Comparison of ENCODE assay signal across 26 mouse cellular contexts in the genomic region with DNA sequence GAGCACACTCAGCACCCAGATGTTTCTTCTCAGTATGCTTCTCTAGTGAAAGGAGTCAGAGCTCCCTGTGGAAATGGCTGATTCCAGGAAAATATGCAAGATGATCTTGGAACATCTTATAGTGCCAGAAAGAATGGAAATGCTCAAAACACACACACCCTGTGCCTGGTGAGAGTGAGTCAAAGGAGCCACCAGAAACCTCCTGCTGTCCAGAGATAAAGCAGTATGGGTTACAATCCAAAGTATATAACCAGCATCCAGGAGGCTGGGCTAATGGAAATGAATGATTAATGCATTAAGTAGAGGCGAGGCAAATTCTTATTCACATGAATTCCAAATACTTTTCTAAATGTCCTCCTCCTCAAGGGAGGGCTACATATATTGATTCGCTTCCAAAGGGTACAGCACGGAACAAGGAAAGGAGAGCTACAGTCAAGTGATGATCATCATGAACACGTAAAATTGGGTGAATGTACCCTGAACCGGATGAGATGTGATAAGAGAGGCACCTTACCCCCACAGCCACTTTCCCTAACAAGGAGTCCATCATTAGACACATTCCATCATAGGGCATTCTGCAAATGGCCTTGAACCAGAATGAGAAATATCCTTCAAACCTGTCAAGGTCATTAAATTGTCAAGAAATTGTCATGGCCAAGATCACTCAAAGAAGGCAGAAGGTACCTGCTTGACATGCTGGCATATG.
DNase-seq lines count a peak whose midpoint lies in the region; ATAC-seq and TF ChIP-seq lines count a peak whose summit lies in the region.
"Had no signal": no experiment of that assay in that cellular context is flagged by ENCODE, and none has a peak within 500 bp of the region (broad histone marks: within the 10 kb centered on the region; RNA-seq: fewer than 3 reads in every experiment).

No protein-coding gene starts in this region.

- H3K27me3 ChIP-seq in heart, postnatal 0 days (ENCODE audit: control insufficient read depth, insufficient read depth, low read length), result no peaks in the 10 kb centered on the region
- no peaks in the 10 kb centered on the region for H3K27me3 ChIP-seq in liver, embryonic 13.5 days
- H3K27me3 ChIP-seq: megakaryocyte, embryonic 14.5 days; Patski had no signal

- intact Hi-C loops in heart, postnatal 25 days (cut with DNase I), result no loop called here

- no peaks in the 10 kb centered on the region for H3K9me3 ChIP-seq in heart, postnatal 0 days (replicated peaks; ENCODE audit: control insufficient read depth, low read length)
- no peaks in the 10 kb centered on the region for H3K9me3 ChIP-seq in liver, embryonic 13.5 days (replicated peaks)
- H3K9me3 ChIP-seq: embryonic facial prominence, embryonic 12.5 days; heart, embryonic 10.5 days; megakaryocyte, embryonic 14.5 days; midbrain, embryonic 15.5 days; neural tube, embryonic 13.5 days had no signal

- no peaks in the 10 kb centered on the region for H3K36me3 ChIP-seq in heart, postnatal 0 days (replicated peaks; ENCODE audit: control insufficient read depth, insufficient read depth, low read length)
- no peaks in the 10 kb centered on the region for H3K36me3 ChIP-seq in liver, embryonic 13.5 days
- H3K36me3 ChIP-seq: embryonic facial prominence, embryonic 12.5 days; heart, embryonic 10.5 days; midbrain, embryonic 15.5 days; neural tube, embryonic 13.5 days had no signal

- H3K27ac ChIP-seq in heart, postnatal 0 days (ENCODE audit: low read depth), result no peak overlapping the region
- peak overlapping the region; percentile 80 for H3K27ac ChIP-seq in liver, embryonic 13.5 days
- H3K27ac ChIP-seq: embryonic facial prominence, embryonic 12.5 days; gastrocnemius, adult 2 months; heart, embryonic 10.5 days; hindbrain, embryonic 14.5 days; midbrain, embryonic 15.5 days; neural tube, embryonic 13.5 days had no signal

- DNase-seq in heart, postnatal 0 days (ENCODE audit: low spot score), result no peak
- DNase-seq in heart, postnatal 25 days (ENCODE audit: low spot score), result no peak
- DNase-seq in liver, embryonic 13.5 days, result no peak
- no peak for DNase-seq in natural killer cell, adult 2 months (ENCODE audit: low spot score in 2 of 2)
- DNase-seq in MN1 (ENCODE audit: low spot score), result no peak
- DNase-seq: adrenal gland, postnatal 36 days; cerebellum, adult 11 months; cerebellum, adult 9-11 months; gastrocnemius, adult 2 months; kidney, adult 18-20 months; lung, adult 2 months; right cerebral cortex, postnatal 4 days; thymus, adult 18-20 months; thymus, postnatal 36 days had no signal

- H3K4me1 ChIP-seq in heart, postnatal 0 days (ENCODE audit: control insufficient read depth, insufficient read depth), result no peaks in the 10 kb centered on the region
- peaks cover 26% of the 10 kb centered on the region for H3K4me1 ChIP-seq in liver, embryonic 13.5 days (replicated peaks)
- H3K4me1 ChIP-seq: embryonic facial prominence, embryonic 12.5 days; heart, embryonic 10.5 days; megakaryocyte, embryonic 14.5 days; midbrain, embryonic 15.5 days; neural tube, embryonic 13.5 days had no signal

- ATAC-seq in heart, postnatal 0 days (ENCODE audit: insufficient read depth, low read depth), result peak; percentile 47; the same call in 1 of the 2 replicates
- ATAC-seq in erythroblast, adult 5-6 weeks (replicated peaks; ENCODE audit: low FRiP score, poor library complexity, severe bottlenecking), result peak; percentile 94
- ATAC-seq in liver, embryonic 13.5 days (ENCODE audit: low read depth), result peak; percentile 97
- ATAC-seq in megakaryocyte-erythroid progenitor cell, adult 5-6 weeks (replicated peaks; ENCODE audit: low FRiP score, low TSS enrichment, poor library complexity, severe bottlenecking), result peak; percentile 37; the same call in 1 of the 2 replicates
- ATAC-seq: CD4-positive, CD25-positive, alpha-beta regulatory T cell, adult 4 months; forebrain, embryonic 14.5 days; inflammation-experienced regulatory T-cells, adult 6 months; midbrain, embryonic 15.5 days; Patski had no signal

- H3K9ac ChIP-seq in heart, postnatal 0 days (replicated peaks; ENCODE audit: low read depth, low read length), result no peak overlapping the region
- peak overlapping the region; percentile 26 for H3K9ac ChIP-seq in liver, embryonic 13.5 days
- H3K9ac ChIP-seq: embryonic facial prominence, embryonic 12.5 days; hindbrain, embryonic 14.5 days; midbrain, embryonic 15.5 days; neural tube, embryonic 13.5 days had no signal

- no peak for TF ChIP-seq EP300 in heart, postnatal 0 days (IDR thresholded peaks at IDR 0.05; ENCODE audit: low read depth)

- TF ChIP-seq CTCF in heart, postnatal 0 days (IDR thresholded peaks at IDR 0.05; ENCODE audit: low read depth), result no peak

- H3K4me2 ChIP-seq in heart, postnatal 0 days (ENCODE audit: low read depth, low read length), result no peak overlapping the region
- peak overlapping the region; percentile 41 for H3K4me2 ChIP-seq in liver, embryonic 13.5 days
- H3K4me2 ChIP-seq: embryonic facial prominence, embryonic 12.5 days; hindbrain, embryonic 14.5 days; midbrain, embryonic 15.5 days; neural tube, embryonic 13.5 days had no signal

- 81% methylated on average over 5 of the region's 5 CpGs for WGBS in heart, postnatal 0 days
- WGBS in liver, embryonic 13.5 days (ENCODE audit: insufficient replicate concordance), result 61% methylated on average over 5 of the region's 5 CpGs

- H3K4me3 ChIP-seq in heart, postnatal 0 days (ENCODE audit: low read depth, low read length), result no peak overlapping the region
- no peak overlapping the region for H3K4me3 ChIP-seq in liver, embryonic 13.5 days (replicated peaks)
- H3K4me3 ChIP-seq: embryonic facial prominence, embryonic 12.5 days; gastrocnemius, adult 2 months; heart, embryonic 10.5 days; megakaryocyte, embryonic 14.5 days; midbrain, embryonic 15.5 days; neural tube, embryonic 13.5 days had no signal

Comparison
In these comparisons a context has a peak if more than half of its experiments do, and no peak if none do; other contexts are left out.
1. ATAC-seq: peak in every context shown above with its lines; median percentile 97 in liver, embryonic 13.5 days; 94 in erythroblast, adult 5-6 weeks; 47 in heart, postnatal 0 days; 37 in megakaryocyte-erythroid progenitor cell, adult 5-6 weeks.